Mouse (Mus musculus): Measurements from ENCODE around the gene Ube2cbp.
A peak's percentile ranks its signal among the peaks of the same experiment; 100 is the strongest.

Ube2cbp gene

GRCm38 (mm10) chr9:86464151-86465105, at the start of gene Ube2cbp:
Gene Ube2cbp (minus strand): TSS chr9:86464950.
- peak; percentile 89 for DNase-seq

- no peak for DNase-seq
These were observed 49.6 kb upstream of the Ube2cbp start for GRCm38 (mm10) chr9:86514390-86514789.

- no peak for DNase-seq
These were observed 49.0 kb upstream of the Ube2cbp start for GRCm38 (mm10) chr9:86513733-86514132.

GRCm38 (mm10) chr9:86507437-86507836, 42.7 kb upstream of the Ube2cbp start:
- DNase-seq = no peak

- DNase-seq = no peak
These were observed 34.3 kb upstream of the Ube2cbp start for GRCm38 (mm10) chr9:86499083-86499482.

- no peak for DNase-seq
These were observed 31.5 kb upstream of the Ube2cbp start for GRCm38 (mm10) chr9:86496261-86496660.

GRCm38 (mm10) chr9:86491740-86492139, 27.0 kb upstream of the Ube2cbp start:
- DNase-seq = no peak

GRCm38 (mm10) chr9:86482236-86482635, 17.5 kb upstream of the Ube2cbp start:
- no peak for DNase-seq

- no peak for DNase-seq
These were observed 13.8 kb upstream of the Ube2cbp start for GRCm38 (mm10) chr9:86478414-86479093.

- DNase-seq = no peak
These were observed 12.0 kb upstream of the Ube2cbp start for GRCm38 (mm10) chr9:86476763-86477162.

- no peak for DNase-seq
These were observed 11.2 kb upstream of the Ube2cbp start for GRCm38 (mm10) chr9:86475956-86476355.

GRCm38 (mm10) chr9:86466990-86467870, 2.5 kb upstream of the Ube2cbp start, which contains the start of gene Dop1a:
Gene Dop1a (plus strand): TSS chr9:86467154.
- peak; percentile 94 for DNase-seq

- DNase-seq = no peak
These were observed 11.1 kb downstream of the Ube2cbp start for GRCm38 (mm10) chr9:86453626-86454025.

- peak; percentile 65 for DNase-seq
These were observed 13.1 kb downstream of the Ube2cbp start for GRCm38 (mm10) chr9:86451617-86452016.

GRCm38 (mm10) chr9:86451094-86451493, 13.7 kb downstream of the Ube2cbp start:
- peak; percentile 29 for DNase-seq

GRCm38 (mm10) chr9:86449581-86449980, 15.2 kb downstream of the Ube2cbp start:
- peak; percentile 65 for DNase-seq

GRCm38 (mm10) chr9:86447431-86447830, 17.3 kb downstream of the Ube2cbp start:
- no peak for DNase-seq

GRCm38 (mm10) chr9:86446847-86447246, 17.9 kb downstream of the Ube2cbp start:
- no peak for DNase-seq

- DNase-seq = no peak
These were observed 22.5 kb downstream of the Ube2cbp start for GRCm38 (mm10) chr9:86442248-86442647.

GRCm38 (mm10) chr9:86438337-86439009, 26.3 kb downstream of the Ube2cbp start:
- DNase-seq = no peak

GRCm38 (mm10) chr9:86436608-86437007, 28.1 kb downstream of the Ube2cbp start:
- no peak for DNase-seq

GRCm38 (mm10) chr9:86435510-86435909, 29.2 kb downstream of the Ube2cbp start:
- DNase-seq = no peak
